Mouse (Mus musculus) hindbrain, postnatal 0 days (tissue): Measurements from ENCODE around the gene Slc12a6. TPM values are rescaled to one million over a fixed set of nuclear protein-coding genes. Genes with fewer than 3 reads are reported as not detected.

Source experiments
- ATAC-seq: fragments of 200-750 bp; cut with Nextera tagmentation; 2 replicates; pipeline ENCODE4 v1.8.0; 2017; ENCODE audit warnings: mild to moderate bottlenecking, moderate TSS enrichment, moderate library complexity
- DNase-seq: peaks from one replicate; pipeline ENCODE4 v3.0.0-alpha.2; 2015; ENCODE audit warnings: low spot score
- H3K27ac ChIP-seq: fragments of 300-500 bp; sonication (generic); 2 replicates; pipeline ENCODE4 v1.5.1; 2014; ENCODE audit warnings: mild to moderate bottlenecking
- H3K27me3 ChIP-seq: fragments of 300-500 bp; sonication (generic); 2 replicates; pipeline ENCODE4 v1.6.1; 2014; ENCODE audit warnings: low read length, mixed read lengths; ENCODE audit not compliant: insufficient read depth
- H3K36me3 ChIP-seq: fragments of 300-500 bp; sonication (generic); 2 replicates; pipeline ENCODE4 v1.6.1; 2014; ENCODE audit warnings: low read length, mixed read lengths; ENCODE audit not compliant: insufficient read depth
- H3K4me1 ChIP-seq: fragments of 300-500 bp; sonication (generic); 2 replicates; pipeline ENCODE4 v1.6.1; 2014; ENCODE audit warnings: antibody characterized with exemption, low read length, mixed read lengths; ENCODE audit not compliant: insufficient read depth
- H3K4me2 ChIP-seq: fragments of 300-500 bp; sonication (generic); 2 replicates; pipeline ENCODE4 v1.6.1; 2014; ENCODE audit warnings: low read depth, mild to moderate bottlenecking, low read length, moderate library complexity, mixed read lengths
- H3K4me3 ChIP-seq: fragments of 300-500 bp; sonication (generic); 2 replicates; pipeline ENCODE4 v1.5.1; 2014; ENCODE audit warnings: low read length
- H3K9ac ChIP-seq: fragments of 300-500 bp; sonication (generic); replicated peaks from 2 replicates; pipeline ENCODE4 v1.6.1; 2014; ENCODE audit warnings: mild to moderate bottlenecking, low read length, moderate library complexity, mixed read lengths
- H3K9me3 ChIP-seq: fragments of 300-500 bp; sonication (generic); 2 replicates; pipeline ENCODE4 v1.6.1; 2016; ENCODE audit warnings: low read length, mixed read lengths
- CTCF ChIP-seq: IDR thresholded peaks from 2 replicates; pipeline ENCODE4 v1.5.1; 2016; ENCODE audit warnings: antibody characterized with exemption, control low read depth, low read depth
- WGBS: fragments of 180-500 bp; shearing (Covaris S2); extraction: QIAGEN DNeasy Blood & Tissue Kit; methylation state at CpG from one replicate; pipeline ENCODE4 v1.1.7; 2014; 5-methylcytosine and 5-hydroxymethylcytosine counted together
- polyA plus RNA-seq: library from polyadenylated mRNA; unstranded; fragments of >200 nt; fragmentation: Nextera tagmentation; extraction: Ambion mirVana; gene quantifications from 2 replicates; pipeline ENCODE4 v1.2.1, GENCODE M21; 2015
- total RNA-seq: library from RNA; depleted of rRNA; stranded (reverse); fragments of >200 nt; gene quantifications from 2 replicates; pipeline ENCODE4 v1.2.3, GENCODE M21; 2014; rRNA removed

Slc12a6 gene
- total and polyA plus RNA-seq, 2 experiments from 2014 or later: 12.6 to 68.2 TPM

GRCm38 (mm10) chr2:112381219-112381618 is 115.6 kb downstream of the Slc12a6 start:
- peaks cover 10% of the 10 kb centered on the region for H3K4me1 ChIP-seq
- H3K9me3 ChIP-seq: no peaks in the 10 kb centered on the region
- no peak overlapping the region for H3K4me2 ChIP-seq
- WGBS: 98% methylated on average over 1 of the region's 1 CpGs
- H3K36me3 ChIP-seq: no peaks in the 10 kb centered on the region
- no peak for DNase-seq
- H3K27ac ChIP-seq: no peak overlapping the region
- no peak for TF ChIP-seq CTCF
- no peak for ATAC-seq
- no peaks in the 10 kb centered on the region for H3K27me3 ChIP-seq
- no peak overlapping the region for H3K4me3 ChIP-seq
- H3K9ac ChIP-seq: no peak overlapping the region

- Histone ChIP-seq H3K4me3 (no peak overlapping the region), H3K4me1 (no peaks in the 10 kb centered on the region), H3K36me3 (no peaks in the 10 kb centered on the region), H3K27me3 (no peaks in the 10 kb centered on the region), H3K27ac (no peak overlapping the region), H3K9ac (no peak overlapping the region), H3K4me2 (no peak overlapping the region), H3K9me3 (no peaks in the 10 kb centered on the region)
- ATAC-seq: no peak
- no peak for TF ChIP-seq CTCF
- no peak for DNase-seq
- WGBS: 79% methylated on average over 5 of the region's 5 CpGs
Observed at GRCm38 (mm10) chr2:112390843-112391242, 125.2 kb downstream of the Slc12a6 start.

GRCm38 (mm10) chr2:112391346-112392000 is 125.8 kb downstream of the Slc12a6 start:
- Histone ChIP-seq H3K4me3 (no peak overlapping the region), H3K4me2 (no peak overlapping the region), H3K27ac (no peak overlapping the region), H3K36me3 (no peaks in the 10 kb centered on the region), H3K4me1 (no peaks in the 10 kb centered on the region), H3K27me3 (no peaks in the 10 kb centered on the region), H3K9me3 (no peaks in the 10 kb centered on the region), H3K9ac (no peak overlapping the region)
- 90% methylated on average over 4 of the region's 4 CpGs for WGBS
- no peak for ATAC-seq
- TF ChIP-seq CTCF: no peak
- DNase-seq: no peak

- Histone ChIP-seq H3K4me1 (no peaks in the 10 kb centered on the region), H3K4me3 (no peak overlapping the region), H3K27ac (no peak overlapping the region), H3K36me3 (no peaks in the 10 kb centered on the region), H3K4me2 (no peak overlapping the region), H3K27me3 (no peaks in the 10 kb centered on the region), H3K9ac (no peak overlapping the region), H3K9me3 (no peaks in the 10 kb centered on the region)
- DNase-seq (no peak), ATAC-seq (no peak)
- no peak for TF ChIP-seq CTCF
- WGBS: 89% methylated on average over 1 of the region's 1 CpGs
Observed at GRCm38 (mm10) chr2:112392689-112393088, 127.1 kb downstream of the Slc12a6 start.

- H3K9me3 ChIP-seq: no peaks in the 10 kb centered on the region
- no peak for TF ChIP-seq CTCF
- no peak overlapping the region for H3K4me2 ChIP-seq
- no peak overlapping the region for H3K9ac ChIP-seq
- H3K36me3 ChIP-seq: no peaks in the 10 kb centered on the region
- H3K27ac ChIP-seq: no peak overlapping the region
- H3K27me3 ChIP-seq: no peaks in the 10 kb centered on the region
- no peak for DNase-seq
- no peak overlapping the region for H3K4me3 ChIP-seq
- no peak for ATAC-seq
- no peaks in the 10 kb centered on the region for H3K4me1 ChIP-seq
Observed at GRCm38 (mm10) chr2:112393958-112394357, 128.3 kb downstream of the Slc12a6 start.

- no peaks in the 10 kb centered on the region for H3K4me1 ChIP-seq
- 71% methylated on average over 1 of the region's 1 CpGs for WGBS
- DNase-seq: no peak
- no peak for ATAC-seq
- H3K27me3 ChIP-seq: no peaks in the 10 kb centered on the region
- no peak overlapping the region for H3K4me2 ChIP-seq
- H3K36me3 ChIP-seq: no peaks in the 10 kb centered on the region
- H3K9me3 ChIP-seq: no peaks in the 10 kb centered on the region
- TF ChIP-seq CTCF: no peak
- no peak overlapping the region for H3K4me3 ChIP-seq
- H3K27ac ChIP-seq: no peak overlapping the region
- no peak overlapping the region for H3K9ac ChIP-seq
Observed at GRCm38 (mm10) chr2:112396649-112397048, 131.0 kb downstream of the Slc12a6 start.

- no peak for DNase-seq
- Histone ChIP-seq H3K27ac (no peak overlapping the region), H3K4me2 (no peak overlapping the region), H3K9me3 (no peaks in the 10 kb centered on the region), H3K36me3 (peaks cover 16% of the 10 kb centered on the region), H3K9ac (no peak overlapping the region), H3K4me3 (no peak overlapping the region), H3K4me1 (no peaks in the 10 kb centered on the region), H3K27me3 (no peaks in the 10 kb centered on the region)
- 88% methylated on average over 3 of the region's 3 CpGs for WGBS
- ATAC-seq: no peak
- no peak for TF ChIP-seq CTCF
Observed at GRCm38 (mm10) chr2:112407030-112407429, 141.4 kb downstream of the Slc12a6 start.

Other genes starting within 250 kb of the Slc12a6 start
- not detected in 2 replicates for gene Olfr1311, start 241.4 kb upstream of the Slc12a6 start, total RNA-seq
- gene Olfr1311, start 241.4 kb upstream of the Slc12a6 start, polyA plus RNA-seq: not detected in 2 replicates
- not detected in 2 replicates for gene Olfr1312, start 215.6 kb upstream of the Slc12a6 start, total RNA-seq
- not detected in 2 replicates for gene Olfr1312, start 215.6 kb upstream of the Slc12a6 start, polyA plus RNA-seq
- gene Olfr1313, start 188.0 kb upstream of the Slc12a6 start, total RNA-seq: not detected in 2 replicates
- not detected in 2 replicates for gene Olfr1313, start 188.0 kb upstream of the Slc12a6 start, polyA plus RNA-seq
- not detected in 2 replicates for gene Olfr1314, start 169.0 kb upstream of the Slc12a6 start, total RNA-seq
- gene Olfr1314, start 169.0 kb upstream of the Slc12a6 start, polyA plus RNA-seq: not detected in 2 replicates
- gene Olfr1315-ps1, start 150.4 kb upstream of the Slc12a6 start, total RNA-seq: 0.21 TPM in 1 of 2 replicates, not detected in the other
- not detected in 2 replicates for gene Olfr1315-ps1, start 150.4 kb upstream of the Slc12a6 start, polyA plus RNA-seq
- not detected in 2 replicates for gene Olfr1316, start 130.8 kb upstream of the Slc12a6 start, total RNA-seq
- not detected in 2 replicates for gene Olfr1316, start 130.8 kb upstream of the Slc12a6 start, polyA plus RNA-seq
- gene Olfr1317, start 125.5 kb upstream of the Slc12a6 start, total RNA-seq: not detected in 2 replicates
- gene Olfr1317, start 125.5 kb upstream of the Slc12a6 start, polyA plus RNA-seq: not detected in 2 replicates
- gene Olfr1318, start 111.6 kb upstream of the Slc12a6 start, total RNA-seq: not detected in 2 replicates
- gene Olfr1318, start 111.6 kb upstream of the Slc12a6 start, polyA plus RNA-seq: 0.14 TPM in 2 replicates
- 21.3 and 44.7 TPM in 2 replicates for gene Lpcat4, start 26.4 kb upstream of the Slc12a6 start, total RNA-seq
- 20.8 and 22.8 TPM in 2 replicates for gene Lpcat4, start 26.4 kb upstream of the Slc12a6 start, polyA plus RNA-seq
- 0.05 TPM in 1 of 2 replicates, not detected in the other for gene Nutm1, start 6.5 kb upstream of the Slc12a6 start, total RNA-seq
- gene Nutm1, start 6.5 kb upstream of the Slc12a6 start, polyA plus RNA-seq: 0.06 and 0.11 TPM in 2 replicates
- gene Nop10, start 3.9 kb upstream of the Slc12a6 start, total RNA-seq: 61.0 and 115 TPM in 2 replicates
- 177 and 183 TPM in 2 replicates for gene Nop10, start 3.9 kb upstream of the Slc12a6 start, polyA plus RNA-seq
- gene Gm21985, start 489 bp downstream of the Slc12a6 start, total RNA-seq: not detected in 2 replicates
- gene Gm21985, start 489 bp downstream of the Slc12a6 start, polyA plus RNA-seq: not detected in 2 replicates
- 123 and 151 TPM in 2 replicates for gene Emc4, start 102.2 kb downstream of the Slc12a6 start, total RNA-seq
- gene Emc4, start 102.2 kb downstream of the Slc12a6 start, polyA plus RNA-seq: 239 and 246 TPM in 2 replicates
- gene Katnbl1, start 113.4 kb downstream of the Slc12a6 start, total RNA-seq: 11.4 and 16.2 TPM in 2 replicates
- gene Katnbl1, start 113.4 kb downstream of the Slc12a6 start, polyA plus RNA-seq: 21.4 and 23.3 TPM in 2 replicates
- 15.3 and 15.9 TPM in 2 replicates for gene Emc7, start 189.2 kb downstream of the Slc12a6 start, total RNA-seq
- 36.3 and 37.8 TPM in 2 replicates for gene Emc7, start 189.2 kb downstream of the Slc12a6 start, polyA plus RNA-seq
- gene Chrm5, start 214.9 kb downstream of the Slc12a6 start, total RNA-seq: 2.8 and 3.5 TPM in 2 replicates
- gene Chrm5, start 214.9 kb downstream of the Slc12a6 start, polyA plus RNA-seq: 1.3 and 1.5 TPM in 2 replicates
- 6.8 and 10.9 TPM in 2 replicates for gene Aven, start 227.1 kb downstream of the Slc12a6 start, total RNA-seq
- gene Aven, start 227.1 kb downstream of the Slc12a6 start, polyA plus RNA-seq: 3.0 and 3.3 TPM in 2 replicates